Mouse (Mus musculus): ENCODE results near the gene Polr2c. TPM values are rescaled to one million over a fixed set of nuclear protein-coding genes. Genes with fewer than 3 reads are reported as not detected.
A peak's percentile ranks its signal among the peaks of the same experiment; 100 is the strongest.

The Polr2c gene
- polyA plus RNA-seq, 1 experiment from 2014 or later = 155 TPM

DNA sequence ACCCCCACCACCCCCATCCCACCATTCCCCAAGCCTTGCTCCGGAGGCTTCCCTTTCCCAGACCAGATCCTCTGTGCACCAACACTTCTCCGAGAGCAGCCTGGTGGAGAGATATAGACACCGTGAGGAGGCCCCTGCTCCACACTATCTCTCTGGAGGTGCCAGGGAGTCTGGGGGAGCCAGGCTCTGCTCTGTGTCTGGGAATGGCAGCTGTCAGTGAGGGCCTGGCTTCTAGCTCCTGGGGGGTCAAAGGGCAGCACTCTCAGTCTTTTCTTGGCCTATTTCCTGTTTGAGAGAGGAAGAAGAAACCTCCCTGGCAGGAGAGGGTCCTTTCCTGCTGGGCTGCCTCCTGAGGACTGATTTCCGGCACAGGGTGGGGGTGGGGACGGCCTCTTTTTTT, 43.8 kb downstream of the Polr2c start:
- peak overlapping the region; percentile 74 for H3K27ac ChIP-seq
- H3K4me1 ChIP-seq = peaks cover 65% of the 10 kb centered on the region
- no peaks in the 10 kb centered on the region for H3K9me3 ChIP-seq (replicated peaks)
- H3K4me3 ChIP-seq (replicated peaks) = no peak overlapping the region
- no peaks in the 10 kb centered on the region for H3K27me3 ChIP-seq
- WGBS = 16% methylated on average over 5 of the region's 5 CpGs
- ATAC-seq (replicated peaks; ENCODE audit: low FRiP score) = no peak
- peak overlapping the region; percentile 28 for H3K4me2 ChIP-seq
- no peak overlapping the region for H3K9ac ChIP-seq
- H3K36me3 ChIP-seq = peaks cover 31% of the 10 kb centered on the region

DNA sequence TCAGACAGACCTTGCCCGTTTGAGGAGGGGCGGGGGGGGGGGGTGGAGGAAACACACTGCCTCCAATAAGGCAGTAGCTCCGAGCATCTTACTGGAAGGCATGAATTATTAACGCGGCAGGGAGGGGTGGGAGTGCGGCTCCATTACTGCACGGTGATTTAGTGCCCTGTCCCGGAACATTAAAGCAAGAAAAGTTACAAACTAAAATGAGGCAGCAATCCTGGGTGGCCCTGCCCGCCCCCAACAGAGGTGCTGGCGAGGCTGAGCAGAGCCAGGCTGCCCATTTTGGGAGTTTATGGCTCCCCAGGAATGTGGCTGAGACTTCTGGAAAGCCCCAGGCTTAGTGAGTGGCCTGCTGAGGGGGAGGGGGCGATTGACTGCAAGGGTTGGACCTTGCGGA, 46.5 kb downstream of the Polr2c start:
- Histone ChIP-seq H3K4me1 (peaks cover 80% of the 10 kb centered on the region), H3K9me3 (replicated peaks) (no peaks in the 10 kb centered on the region), H3K4me3 (replicated peaks) (no peak overlapping the region), H3K36me3 (peaks cover 51% of the 10 kb centered on the region), H3K4me2 (0 out of 2 replicates have a peak overlapping the region, but pooled peaks have one; percentile 6), H3K27me3 (no peaks in the 10 kb centered on the region), H3K9ac (no peak overlapping the region), H3K27ac (peak overlapping the region; percentile 85)
- 12% methylated on average over 12 of the region's 12 CpGs for WGBS
- peak; percentile 46 for ATAC-seq (replicated peaks; ENCODE audit: low FRiP score)

DNA sequence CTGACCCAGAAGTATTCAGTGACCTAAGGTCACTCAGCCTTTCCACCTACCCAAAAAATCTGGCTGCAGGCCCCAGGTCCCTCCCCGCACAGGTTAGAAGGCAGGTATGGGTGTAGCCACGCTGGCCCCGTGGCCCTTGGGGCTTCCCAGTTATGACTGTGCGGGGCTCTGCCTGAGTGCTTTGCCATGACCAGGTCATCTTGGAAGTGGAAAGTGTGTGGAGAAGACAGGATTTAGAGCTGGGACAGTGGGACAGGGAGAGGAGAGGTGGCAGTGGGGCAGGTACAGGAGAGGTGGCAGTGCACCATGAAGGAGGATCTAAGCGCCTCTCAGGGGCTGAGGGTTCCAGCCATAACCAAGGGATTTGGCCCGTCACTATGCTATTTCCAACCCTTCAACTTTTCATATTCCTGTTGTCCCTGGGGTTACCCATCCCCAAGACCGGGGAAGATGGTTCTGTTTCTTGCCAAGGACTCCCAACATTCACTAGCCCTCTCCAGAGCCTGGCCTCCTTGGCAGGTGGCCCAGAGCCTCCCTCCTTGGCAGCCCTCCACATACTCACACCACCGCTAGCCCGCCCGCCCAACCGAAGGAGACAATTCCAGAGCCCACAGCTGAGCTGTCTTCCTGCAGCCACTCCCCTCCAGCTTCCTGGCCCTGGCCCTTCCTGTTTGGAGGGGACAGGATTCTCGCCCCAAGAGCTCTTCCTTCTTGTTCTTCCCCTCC, 47.4 kb downstream of the Polr2c start:
- ATAC-seq (replicated peaks; ENCODE audit: low FRiP score) = peak; percentile 20; the same call in 1 of the 2 replicates
- H3K4me2 ChIP-seq = no peak overlapping the region
- peaks cover 71% of the 10 kb centered on the region for H3K4me1 ChIP-seq
- no peaks in the 10 kb centered on the region for H3K27me3 ChIP-seq
- peak overlapping the region; percentile 85 for H3K27ac ChIP-seq
- H3K9me3 ChIP-seq (replicated peaks) = no peaks in the 10 kb centered on the region
- peaks cover 58% of the 10 kb centered on the region for H3K36me3 ChIP-seq
- H3K4me3 ChIP-seq (replicated peaks) = no peak overlapping the region
- 67% methylated on average over 12 of the region's 12 CpGs for whole genome bisulfite sequencing
- no peak overlapping the region for H3K9ac ChIP-seq

DNA sequence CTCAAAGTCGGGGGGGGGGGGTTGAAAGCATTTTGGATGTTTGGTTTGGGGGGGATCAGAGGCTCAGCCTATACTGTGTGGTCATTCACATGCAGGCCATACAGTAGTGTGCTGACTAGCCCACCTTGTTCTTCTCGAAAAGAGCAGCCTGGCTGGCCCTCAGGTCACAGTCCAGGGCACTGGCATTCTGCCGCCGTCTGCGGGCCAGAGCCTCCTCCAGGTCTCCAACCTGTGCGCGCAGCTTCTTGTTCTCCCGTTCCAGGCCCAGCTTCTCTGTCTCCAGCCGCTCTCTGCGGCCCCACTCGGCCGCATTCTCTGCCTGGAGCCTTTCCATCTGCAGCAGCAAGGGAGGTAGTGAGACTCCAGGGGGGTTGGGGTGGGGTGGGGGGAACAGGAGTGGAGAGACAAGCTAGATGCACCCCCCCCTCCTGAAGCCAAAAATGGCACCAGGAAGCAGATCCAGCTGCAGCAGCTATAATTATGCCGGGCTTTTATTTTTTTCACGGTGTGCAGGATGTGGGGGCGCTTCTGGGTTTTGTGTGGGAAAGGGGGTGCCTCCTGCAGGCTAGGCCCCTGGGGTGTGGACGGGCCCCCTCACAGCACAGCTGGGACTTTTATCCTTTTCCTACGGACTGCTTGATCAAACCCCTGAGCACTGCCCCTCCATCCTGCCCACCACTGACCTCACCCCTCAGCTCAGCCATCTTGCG, 50.5 kb downstream of the Polr2c start:
- H3K4me2 ChIP-seq = no peak overlapping the region
- no peak overlapping the region for H3K9ac ChIP-seq
- H3K4me3 ChIP-seq (replicated peaks) = no peak overlapping the region
- H3K36me3 ChIP-seq = peaks cover 78% of the 10 kb centered on the region
- H3K4me1 ChIP-seq = peaks cover 61% of the 10 kb centered on the region
- peak overlapping the region; percentile 34; the same call in 1 of the 2 replicates for H3K27ac ChIP-seq
- peaks cover 11% of the 10 kb centered on the region; the same call in 1 of the 2 replicates for H3K27me3 ChIP-seq
- no peaks in the 10 kb centered on the region for H3K9me3 ChIP-seq (replicated peaks)
- no peak for ATAC-seq (replicated peaks; ENCODE audit: low FRiP score)
- WGBS = 69% methylated on average over 18 of the region's 18 CpGs

- ATAC-seq (replicated peaks; ENCODE audit: low FRiP score) = no peak
- H3K4me3 ChIP-seq (replicated peaks) = no peak overlapping the region
- no peak overlapping the region for H3K27ac ChIP-seq
- no peak overlapping the region for H3K4me2 ChIP-seq
- 3% methylated on average over 4 of the region's 4 CpGs for WGBS
- peaks cover 76% of the 10 kb centered on the region for H3K36me3 ChIP-seq
- no peak overlapping the region for H3K9ac ChIP-seq
- peaks cover 22% of the 10 kb centered on the region for H3K27me3 ChIP-seq
- peaks cover 62% of the 10 kb centered on the region for H3K4me1 ChIP-seq
- no peaks in the 10 kb centered on the region for H3K9me3 ChIP-seq (replicated peaks)
Observed at GRCm38 (mm10) chr8:94908847-94909246, 51.6 kb downstream of the Polr2c start.

DNA sequence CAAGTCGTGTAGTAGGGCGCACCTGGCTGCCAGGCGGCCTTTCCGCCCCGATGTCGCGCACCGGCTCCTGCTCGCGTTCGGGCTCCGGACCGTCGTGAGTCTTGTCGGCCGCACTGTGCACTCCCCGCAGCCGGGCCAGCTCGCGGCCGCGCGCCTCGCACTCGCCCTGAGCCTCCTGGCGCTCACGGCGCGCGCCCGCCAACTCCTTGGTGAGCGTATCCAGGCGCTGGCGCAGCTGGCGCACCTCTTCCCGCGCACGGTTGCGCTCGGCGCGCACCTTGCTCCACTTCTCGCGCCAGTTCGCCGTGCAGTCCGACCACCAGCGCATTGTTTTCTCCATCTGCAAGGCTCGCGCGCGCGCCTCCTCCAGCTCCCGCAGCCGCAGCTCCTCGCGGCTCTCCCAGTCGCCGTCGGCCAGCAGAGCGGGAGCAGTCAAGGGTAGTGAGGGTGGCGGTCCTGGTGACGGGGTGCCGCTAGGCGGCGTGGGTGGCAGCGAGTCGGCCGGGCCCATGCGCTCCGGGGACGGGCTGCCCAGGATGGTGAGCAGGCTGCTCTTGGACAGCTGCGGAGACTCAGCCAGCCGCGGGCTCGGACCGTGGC, 55.9 kb downstream of the Polr2c start:
- Histone ChIP-seq H3K9ac (peak overlapping the region; percentile 9; the same call in 1 of the 2 replicates), H3K4me1 (peaks cover 63% of the 10 kb centered on the region), H3K27ac (no peak overlapping the region), H3K9me3 (replicated peaks) (no peaks in the 10 kb centered on the region), H3K4me3 (replicated peaks) (peak overlapping the region; percentile 44), H3K4me2 (peak overlapping the region; percentile 72), H3K36me3 (peaks cover 41% of the 10 kb centered on the region), H3K27me3 (peaks cover 27% of the 10 kb centered on the region)
- WGBS = 12% methylated on average over 77 of the region's 77 CpGs
- peak; percentile 34 for ATAC-seq (replicated peaks; ENCODE audit: low FRiP score)

GRCm38 (mm10) chr8:94914256-94914655, 57.0 kb downstream of the Polr2c start:
- WGBS = 84% methylated on average over 6 of the region's 6 CpGs
- H3K36me3 ChIP-seq = peaks cover 38% of the 10 kb centered on the region
- no peaks in the 10 kb centered on the region for H3K9me3 ChIP-seq (replicated peaks)
- peaks cover 58% of the 10 kb centered on the region for H3K4me1 ChIP-seq
- no peak overlapping the region for H3K9ac ChIP-seq
- ATAC-seq (replicated peaks; ENCODE audit: low FRiP score) = no peak
- no peak overlapping the region for H3K4me3 ChIP-seq (replicated peaks)
- no peak overlapping the region for H3K27ac ChIP-seq
- 0 out of 2 replicates have a peak overlapping the region, but pooled peaks have one; percentile 8 for H3K4me2 ChIP-seq
- peaks cover 27% of the 10 kb centered on the region for H3K27me3 ChIP-seq

GRCm38 (mm10) chr8:94914701-94915101, 57.5 kb downstream of the Polr2c start:
- Histone ChIP-seq H3K36me3 (peaks cover 33% of the 10 kb centered on the region), H3K27ac (no peak overlapping the region), H3K9ac (no peak overlapping the region), H3K4me2 (0 out of 2 replicates have a peak overlapping the region, but pooled peaks have one; percentile 8), H3K9me3 (replicated peaks) (no peaks in the 10 kb centered on the region), H3K4me1 (peaks cover 58% of the 10 kb centered on the region), H3K4me3 (replicated peaks) (no peak overlapping the region), H3K27me3 (peaks cover 27% of the 10 kb centered on the region)
- WGBS = 61% methylated on average over 3 of the region's 3 CpGs
- no peak for ATAC-seq (replicated peaks; ENCODE audit: low FRiP score)

DNA sequence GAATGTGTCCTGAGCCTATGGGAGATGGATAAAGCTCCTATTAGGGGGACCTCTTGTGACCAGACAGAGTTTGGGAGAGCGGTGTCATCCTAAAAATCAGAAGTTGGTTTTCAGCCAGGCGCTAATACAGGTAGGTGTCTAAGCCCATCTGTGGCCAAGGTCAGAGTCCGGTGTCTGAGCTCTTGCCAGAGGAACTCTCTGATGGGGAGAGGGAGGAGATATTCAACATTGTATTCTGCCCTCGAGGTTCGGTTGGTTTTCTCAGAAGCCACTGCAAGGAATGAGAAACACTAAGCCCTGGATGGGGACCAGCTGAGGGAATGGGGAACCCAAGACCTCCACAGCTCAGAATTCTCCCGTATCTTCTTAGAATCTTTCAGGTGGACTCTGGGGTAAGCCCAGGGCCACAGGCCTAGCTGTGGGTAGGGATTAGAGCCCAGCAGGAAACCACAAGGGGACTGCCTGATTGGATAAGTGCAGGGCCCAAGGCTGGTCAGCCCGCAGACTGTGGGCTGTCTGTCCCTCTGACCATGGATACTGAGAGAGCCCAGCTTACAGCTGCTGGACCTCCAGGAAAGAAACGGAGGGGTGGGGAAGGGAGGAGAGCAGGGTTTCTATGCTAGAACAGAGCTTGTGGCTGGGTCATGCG, 59.2 kb downstream of the Polr2c start:
- Histone ChIP-seq H3K4me1 (peaks cover 55% of the 10 kb centered on the region), H3K4me3 (replicated peaks) (peak overlapping the region; percentile 70), H3K9ac (peak overlapping the region; percentile 50; the same call in 1 of the 2 replicates), H3K27me3 (peaks cover 27% of the 10 kb centered on the region), H3K27ac (peak overlapping the region; percentile 43; the same call in 1 of the 2 replicates), H3K36me3 (peaks cover 17% of the 10 kb centered on the region), H3K9me3 (replicated peaks) (no peaks in the 10 kb centered on the region), H3K4me2 (peak overlapping the region; percentile 89)
- WGBS = 49% methylated on average over 9 of the region's 9 CpGs
- ATAC-seq (replicated peaks; ENCODE audit: low FRiP score) = no peak

GRCm38 (mm10) chr8:94916960-94917324, 59.7 kb downstream of the Polr2c start:
- Histone ChIP-seq H3K4me3 (replicated peaks) (peak overlapping the region; percentile 70), H3K27ac (peak overlapping the region; percentile 43; the same call in 1 of the 2 replicates), H3K27me3 (peaks cover 25% of the 10 kb centered on the region), H3K4me2 (peak overlapping the region; percentile 89), H3K36me3 (peaks cover 12% of the 10 kb centered on the region), H3K4me1 (peaks cover 50% of the 10 kb centered on the region), H3K9me3 (replicated peaks) (no peaks in the 10 kb centered on the region), H3K9ac (peak overlapping the region; percentile 50)
- 6% methylated on average over 10 of the region's 10 CpGs for WGBS
- peak; percentile 24; the same call in 1 of the 2 replicates for ATAC-seq (replicated peaks; ENCODE audit: low FRiP score)

DNA sequence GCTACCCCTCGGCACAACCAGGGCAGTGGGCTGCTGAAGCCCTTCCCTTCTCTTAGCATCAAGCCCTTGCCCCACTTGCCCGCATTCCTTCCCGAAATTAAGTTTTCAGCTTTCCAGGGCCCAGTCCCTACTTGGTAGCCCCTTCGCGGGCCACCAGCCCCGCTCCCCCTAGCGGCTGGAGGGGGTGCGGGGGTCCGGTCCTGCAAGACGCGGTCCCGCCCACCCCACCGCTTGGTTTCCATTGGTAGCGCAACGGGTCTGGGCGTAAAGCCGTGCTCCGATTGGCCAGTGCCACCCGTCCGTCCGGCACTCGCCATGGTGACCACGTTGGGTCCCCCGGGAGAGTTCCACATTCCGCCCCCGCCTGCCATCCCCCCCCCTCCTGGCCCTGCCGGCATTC, 60.1 kb downstream of the Polr2c start:
- WGBS = 0% methylated on average over 27 of the region's 27 CpGs
- Histone ChIP-seq H3K4me3 (replicated peaks) (peak overlapping the region; percentile 70), H3K9me3 (replicated peaks) (no peaks in the 10 kb centered on the region), H3K36me3 (peaks cover 8% of the 10 kb centered on the region; the same call in 1 of the 2 replicates), H3K27ac (peak overlapping the region; percentile 81), H3K27me3 (peaks cover 21% of the 10 kb centered on the region), H3K4me1 (peaks cover 49% of the 10 kb centered on the region), H3K4me2 (peak overlapping the region; percentile 89), H3K9ac (peak overlapping the region; percentile 70)
- peak; percentile 96 for ATAC-seq (replicated peaks; ENCODE audit: low FRiP score)

All from kidney, embryonic 15.5 days (tissue).